9 mouse cellular contexts compared by ENCODE assay signal in the genomic region with DNA sequence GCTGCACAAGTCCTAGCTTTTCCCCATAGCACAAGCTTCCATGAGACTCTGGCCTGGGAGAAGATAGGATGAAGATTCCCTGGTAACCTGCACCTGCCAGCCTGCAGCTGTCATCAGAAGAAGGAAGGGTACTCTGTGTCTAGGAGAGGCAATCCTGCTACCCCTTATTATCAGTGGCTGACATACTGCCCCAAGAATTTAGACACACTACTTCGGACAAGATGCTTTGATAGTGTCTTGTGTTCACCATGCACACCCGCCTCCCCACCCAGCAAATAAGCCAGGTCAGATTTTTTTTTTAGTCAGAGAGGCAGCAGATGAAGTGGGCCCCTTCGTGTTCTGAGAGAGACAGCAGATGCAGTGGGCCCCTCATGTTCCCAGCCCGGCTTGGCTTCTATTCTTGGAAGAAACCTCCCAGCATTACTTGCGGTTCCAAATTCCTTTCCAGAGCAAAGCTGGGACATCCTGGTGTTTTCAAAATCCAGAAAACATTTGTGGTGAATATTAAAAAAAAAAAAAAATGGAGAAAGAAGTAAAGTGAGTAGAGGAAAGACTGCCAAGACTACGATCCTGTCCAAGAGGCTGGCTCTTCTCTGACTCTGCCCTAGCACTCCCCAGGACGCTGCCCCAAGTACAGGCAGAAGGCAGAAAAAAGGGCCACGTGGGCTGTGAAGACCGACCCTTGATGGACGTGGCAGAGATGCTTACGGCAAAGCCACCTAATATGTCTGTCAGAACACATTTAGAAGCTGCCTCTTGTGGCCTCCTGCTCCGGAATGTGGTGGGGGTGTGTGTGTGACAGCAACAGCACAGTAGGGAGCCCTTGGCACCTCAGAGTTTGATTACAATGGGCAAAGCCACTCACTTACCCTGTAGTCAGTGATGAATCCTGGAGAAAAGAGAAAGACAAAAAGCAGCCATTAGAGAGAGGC. TPM values are rescaled to one million over a fixed set of nuclear protein-coding genes. Genes with fewer than 3 reads are reported as not detected.
DNase-seq lines count a peak whose midpoint lies in the region; ATAC-seq and TF ChIP-seq lines count a peak whose summit lies in the region.
"Had no signal": no experiment of that assay in that cellular context is flagged by ENCODE, and none has a peak within 500 bp of the region (broad histone marks: within the 10 kb centered on the region; RNA-seq: fewer than 3 reads in every experiment).

No protein-coding gene starts in this region.

- TF ChIP-seq CTCF in liver, embryonic 14.5 days (IDR thresholded peaks at IDR 0.05; ENCODE audit: low read depth), result no peak

- H3K27me3 ChIP-seq in heart, embryonic 13.5 days (replicated peaks), result no peaks in the 10 kb centered on the region
- peaks cover 11% of the 10 kb centered on the region for H3K27me3 ChIP-seq in liver, embryonic 14.5 days (ENCODE audit: control insufficient read depth, insufficient read depth, low read length)
- H3K27me3 ChIP-seq: CH12.LX had no signal

- H3K4me1 ChIP-seq in heart, embryonic 13.5 days, result peaks cover 88% of the 10 kb centered on the region
- H3K4me1 ChIP-seq in liver, embryonic 14.5 days (replicated peaks; ENCODE audit: control insufficient read depth in 2 of 2, insufficient read depth in 2 of 2, low read length in 1 of 2), result peaks cover 42 to 55% of the 10 kb centered on the region in 2 experiments

- no peak overlapping the region for H3K4me3 ChIP-seq in heart, embryonic 13.5 days
- no peak overlapping the region for H3K4me3 ChIP-seq in liver, embryonic 14.5 days (ENCODE audit: insufficient read depth in 1 of 2, low read depth in 2 of 2, low read length in 2 of 2)

- intact Hi-C loops in gastrocnemius, postnatal 14 days (cut with DNase I; ENCODE audit: low total_unique reads), result loop anchor here (5.0 kb wide), 1 partner anchor 148 kb away; no protein-coding TSS in a partner anchor
- intact Hi-C loops in left cerebral cortex, postnatal 36 days (cut with DNase I), result loop anchor here (5.0 kb wide), 2 partner anchors 468 to 713 kb away; no protein-coding TSS in a partner anchor

- no peaks in the 10 kb centered on the region for H3K9me3 ChIP-seq in heart, embryonic 13.5 days
- no peaks in the 10 kb centered on the region for H3K9me3 ChIP-seq in liver, embryonic 14.5 days (ENCODE audit: control insufficient read depth, low read length)

- H3K4me2 ChIP-seq in heart, embryonic 13.5 days, result peak overlapping the region; percentile 9; the same call in 1 of the 2 replicates
- peak overlapping the region; percentile 24; the same call in 1 of the 2 replicates for H3K4me2 ChIP-seq in liver, embryonic 14.5 days (ENCODE audit: low read depth)

- 18% methylated on average over 12 of the region's 12 CpGs for WGBS in heart, embryonic 13.5 days
- WGBS in liver, embryonic 14.5 days (ENCODE audit: insufficient replicate concordance), result 41% methylated on average over 12 of the region's 12 CpGs

- peak; percentile 48 for DNase-seq in gastrocnemius, postnatal 14 days
- DNase-seq in gastrocnemius, postnatal 4 days (ENCODE audit: low spot score in 2 of 2), result no peak
- DNase-seq in R1 (ENCODE audit: low read depth, low spot score), result peak; percentile 38
- no peak for DNase-seq in liver, embryonic 14.5 days (ENCODE audit: low read depth in 3 of 3, low spot score in 3 of 3)
- no peak for DNase-seq in left cerebral cortex, postnatal 36 days (ENCODE audit: low spot score in 2 of 2)
- no peak for DNase-seq in urinary bladder, postnatal 14 days (ENCODE audit: low spot score)
- no peak for DNase-seq in frontal cortex, postnatal 36 days (ENCODE audit: low spot score in 2 of 2)

- peak overlapping the region; percentile 99 for H3K27ac ChIP-seq in heart, embryonic 13.5 days (replicated peaks)
- no peak overlapping the region; the same call in 1 of the 2 replicates for H3K27ac ChIP-seq in liver, embryonic 14.5 days

- no peaks in the 10 kb centered on the region for H3K36me3 ChIP-seq in heart, embryonic 13.5 days
- H3K36me3 ChIP-seq in liver, embryonic 14.5 days (replicated peaks; ENCODE audit: control insufficient read depth, insufficient read depth, low read depth), result no peaks in the 10 kb centered on the region

- H3K9ac ChIP-seq in heart, embryonic 13.5 days, result peak overlapping the region; percentile 80
- H3K9ac ChIP-seq in liver, embryonic 14.5 days (replicated peaks), result peak overlapping the region; percentile 34; the same call in 1 of the 2 replicates

- TF ChIP-seq EP300 in liver, embryonic 14.5 days (IDR thresholded peaks at IDR 0.05; ENCODE audit: low read depth), result no peak

- ATAC-seq in heart, embryonic 13.5 days (ENCODE audit: extremely low read depth, insufficient number of reproducible peaks, low FRiP score, low TSS enrichment), result peak; percentile 31; the same call in 1 of the 2 replicates
- ATAC-seq in liver, embryonic 14.5 days (ENCODE audit: insufficient read depth), result peak; percentile 19; the same call in 1 of the 2 replicates

RNA-seq across cellular contexts. Expression of a gene that starts 15.5 kb away (rescaled TPM):
- 1 to 10 TPM; 1.5 to 2.9 TPM for total RNA-seq in gastrocnemius, postnatal 14 days (2021)
- 10 to 100 TPM; 10.3 to 12.1 TPM for total RNA-seq in gastrocnemius, postnatal 4 days (2021)
- polyA plus RNA-seq in heart, embryonic 13.5 days (2015; fragmentation: Nextera tagmentation; extraction: Ambion mirVana), result 52.9 and 58.7 TPM in 2 replicates
- polyA plus RNA-seq in liver, embryonic 14.5 days (2012; rRNA removed), result 23.2 and 32.2 TPM in 2 replicates
- polyA plus RNA-seq in liver, embryonic 14.5 days (2014; fragmentation: Nextera tagmentation; extraction: Ambion mirVana), result 102 and 110 TPM in 2 replicates
- total RNA-seq in left cerebral cortex, postnatal 36 days (2021), result under 1 TPM; 0.49 to 0.63 TPM

Comparison
In these comparisons a context has a peak if more than half of its experiments do, and no peak if none do; other contexts are left out.
1. DNase-seq: peak in gastrocnemius, postnatal 14 days (single experiment) and R1 (single experiment); none in gastrocnemius, postnatal 4 days (0 of 2), liver, embryonic 14.5 days (0 of 3), left cerebral cortex, postnatal 36 days (0 of 2), urinary bladder, postnatal 14 days (single experiment) and frontal cortex, postnatal 36 days (0 of 2).